7 mouse cellular contexts compared by ENCODE assay signal in the genomic region with DNA sequence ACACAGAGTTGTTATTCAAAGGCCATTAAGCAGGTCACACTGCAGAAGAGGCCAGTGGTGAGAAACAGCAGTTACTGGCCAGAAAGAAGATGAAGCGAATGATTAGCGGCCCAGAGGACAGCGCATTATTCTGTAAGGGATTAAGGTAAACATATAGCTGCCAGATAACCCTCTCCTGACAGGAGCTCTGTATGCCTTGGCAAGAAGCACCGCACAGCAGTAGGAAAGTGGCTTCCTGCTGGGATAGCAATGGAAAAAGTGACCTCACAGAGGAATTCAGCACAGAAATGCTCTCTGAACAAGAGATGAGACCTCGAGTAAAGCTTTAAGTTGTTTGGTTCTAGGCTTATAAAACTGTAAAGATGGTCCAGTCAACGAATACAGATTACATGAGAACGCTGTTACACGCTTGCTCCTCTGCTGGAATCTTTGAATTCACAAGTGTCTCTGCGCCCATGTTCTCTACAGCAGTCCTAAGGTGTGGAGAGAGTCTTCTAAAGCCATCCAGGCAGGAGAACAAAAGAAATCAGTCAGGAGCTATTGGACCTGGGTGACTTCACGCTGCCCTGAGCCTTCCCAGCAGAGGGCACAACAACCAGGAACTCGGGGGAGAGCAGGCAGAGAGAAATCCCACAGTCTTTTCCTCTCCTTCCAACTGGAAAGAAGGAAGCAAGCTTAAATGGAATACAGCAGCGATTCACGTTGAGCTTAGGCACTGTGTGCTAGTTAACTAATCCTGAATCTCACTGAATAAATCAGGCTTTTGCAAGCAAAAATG. TPM values are rescaled to one million over a fixed set of nuclear protein-coding genes. Genes with fewer than 3 reads are reported as not detected.
DNase-seq lines count a peak whose midpoint lies in the region; ATAC-seq lines count a peak whose summit lies in the region.

No protein-coding gene starts in this region.

- H3K36me3 ChIP-seq in kidney, embryonic 16.5 days (ENCODE audit: insufficient read depth, low read length): peaks cover 10% of the 10 kb centered on the region; the same call in 1 of the 2 replicates
- H3K36me3 ChIP-seq in heart, embryonic 15.5 days: 0 out of 2 replicates have a peak, but pooled peaks cover 5% of the 10 kb centered on the region
- H3K36me3 ChIP-seq in neural tube, embryonic 13.5 days: no peaks in the 10 kb centered on the region

- 50% methylated on average over 13 of the region's 13 CpGs for WGBS in kidney, embryonic 16.5 days
- 37% methylated on average over 13 of the region's 13 CpGs for WGBS in heart, embryonic 15.5 days
- WGBS in neural tube, embryonic 13.5 days: 50% methylated on average over 13 of the region's 13 CpGs

- H3K27me3 ChIP-seq in kidney, embryonic 16.5 days (ENCODE audit: insufficient read depth, low read length): no peaks in the 10 kb centered on the region
- H3K27me3 ChIP-seq in heart, embryonic 15.5 days: no peaks in the 10 kb centered on the region
- no peaks in the 10 kb centered on the region for H3K27me3 ChIP-seq in neural tube, embryonic 13.5 days

- H3K4me1 ChIP-seq in kidney, embryonic 16.5 days (ENCODE audit: insufficient read depth, low read length): peaks cover 7% of the 10 kb centered on the region
- peaks cover 14% of the 10 kb centered on the region for H3K4me1 ChIP-seq in heart, embryonic 15.5 days (replicated peaks)
- H3K4me1 ChIP-seq in neural tube, embryonic 13.5 days (replicated peaks): peaks cover 9% of the 10 kb centered on the region; the same call in 1 of the 2 replicates

- peak; percentile 27; the same call in 1 of the 2 replicates for ATAC-seq in kidney, embryonic 16.5 days (ENCODE audit: low FRiP score, low TSS enrichment)
- ATAC-seq in heart, embryonic 15.5 days (replicated peaks; ENCODE audit: insufficient number of reproducible peaks, insufficient read depth, low FRiP score, low read depth): peak; percentile 79
- ATAC-seq in neural tube, embryonic 13.5 days (ENCODE audit: low read depth): peak; percentile 27

- no peak for DNase-seq in kidney, adult 9 months
- peak; percentile 28 to 51 for DNase-seq in cerebellum, postnatal 36 days
- no peak for DNase-seq in left cerebral cortex, adult 8-10 months (ENCODE audit: low spot score in 2 of 2)
- DNase-seq in right cerebral cortex, postnatal 4 days: no peak

- no peaks in the 10 kb centered on the region for H3K9me3 ChIP-seq in kidney, embryonic 16.5 days (ENCODE audit: low read length)
- H3K9me3 ChIP-seq in heart, embryonic 15.5 days (replicated peaks): no peaks in the 10 kb centered on the region
- no peaks in the 10 kb centered on the region for H3K9me3 ChIP-seq in neural tube, embryonic 13.5 days

- H3K4me3 ChIP-seq in kidney, embryonic 16.5 days (ENCODE audit: low read length): no peak overlapping the region
- no peak overlapping the region for H3K4me3 ChIP-seq in heart, embryonic 15.5 days
- H3K4me3 ChIP-seq in neural tube, embryonic 13.5 days: no peak overlapping the region

- no peak overlapping the region for H3K4me2 ChIP-seq in kidney, embryonic 16.5 days (replicated peaks; ENCODE audit: low read depth, low read length)
- H3K4me2 ChIP-seq in heart, embryonic 15.5 days: peak overlapping the region; percentile 48
- no peak overlapping the region for H3K4me2 ChIP-seq in neural tube, embryonic 13.5 days

- no peak overlapping the region for H3K27ac ChIP-seq in kidney, embryonic 16.5 days (ENCODE audit: low read length)
- peak overlapping the region; percentile 67 for H3K27ac ChIP-seq in heart, embryonic 15.5 days
- no peak overlapping the region for H3K27ac ChIP-seq in neural tube, embryonic 13.5 days (replicated peaks)

- 0 out of 2 replicates have a peak overlapping the region, but pooled peaks have one; percentile 11 for H3K9ac ChIP-seq in kidney, embryonic 16.5 days (replicated peaks; ENCODE audit: low read length)
- H3K9ac ChIP-seq in heart, embryonic 15.5 days: no peak overlapping the region
- H3K9ac ChIP-seq in neural tube, embryonic 13.5 days: no peak overlapping the region

RNA-seq across cellular contexts. Expression of a gene that starts 18.0 kb away (rescaled TPM):
- 88.0 and 94.5 TPM in 2 replicates for polyA plus RNA-seq in kidney, embryonic 16.5 days (2015; fragmentation: Nextera tagmentation; extraction: Ambion mirVana)
- 45.3 and 49.3 TPM in 2 replicates for polyA plus RNA-seq in heart, embryonic 15.5 days (2015; fragmentation: Nextera tagmentation; extraction: Ambion mirVana)
- polyA plus RNA-seq in neural tube, embryonic 13.5 days (2015; fragmentation: Nextera tagmentation; extraction: Ambion mirVana): 39.6 and 40.6 TPM in 2 replicates
- total RNA-seq in left cerebral cortex, adult 8-10 months (2022): 10 to 100 TPM; 31.9 to 36.0 (median 34.4) TPM

RNA-seq across cellular contexts. Expression of a gene that starts 31.1 kb away (rescaled TPM):
- 2.0 and 2.8 TPM in 2 replicates for polyA plus RNA-seq in kidney, embryonic 16.5 days (2015; fragmentation: Nextera tagmentation; extraction: Ambion mirVana)
- 1.8 and 2.1 TPM in 2 replicates for polyA plus RNA-seq in heart, embryonic 15.5 days (2015; fragmentation: Nextera tagmentation; extraction: Ambion mirVana)
- polyA plus RNA-seq in neural tube, embryonic 13.5 days (2015; fragmentation: Nextera tagmentation; extraction: Ambion mirVana): 3.8 and 3.9 TPM in 2 replicates
- total RNA-seq in left cerebral cortex, adult 8-10 months (2022): 1 to 10 TPM; 5.0 to 6.4 (median 5.8) TPM

Comparison
In these comparisons a context has a peak if more than half of its experiments do, and no peak if none do; other contexts are left out.
1. ATAC-seq: peak in every context shown above with its lines; median percentile 79 in heart, embryonic 15.5 days; 27 in kidney, embryonic 16.5 days; 27 in neural tube, embryonic 13.5 days.
2. DNase-seq: peak in cerebellum, postnatal 36 days (2 of 2); none in kidney, adult 9 months (single experiment), left cerebral cortex, adult 8-10 months (0 of 2) and right cerebral cortex, postnatal 4 days (single experiment).